Mouse (Mus musculus) right cerebral cortex, adult 18-20 months (tissue): ENCODE measurements around the gene C1s2.
"Not testable (repeated sequence)": the region's sequence is repeated elsewhere in the genome, so short reads cannot be mapped to it uniquely, and the experiment has no call there.

Source experiments
- DNase-seq: peaks from one replicate; pipeline ENCODE4 v3.0.0; 2022; ENCODE audit warnings: mixed read lengths

Gene C1s2

DNA sequence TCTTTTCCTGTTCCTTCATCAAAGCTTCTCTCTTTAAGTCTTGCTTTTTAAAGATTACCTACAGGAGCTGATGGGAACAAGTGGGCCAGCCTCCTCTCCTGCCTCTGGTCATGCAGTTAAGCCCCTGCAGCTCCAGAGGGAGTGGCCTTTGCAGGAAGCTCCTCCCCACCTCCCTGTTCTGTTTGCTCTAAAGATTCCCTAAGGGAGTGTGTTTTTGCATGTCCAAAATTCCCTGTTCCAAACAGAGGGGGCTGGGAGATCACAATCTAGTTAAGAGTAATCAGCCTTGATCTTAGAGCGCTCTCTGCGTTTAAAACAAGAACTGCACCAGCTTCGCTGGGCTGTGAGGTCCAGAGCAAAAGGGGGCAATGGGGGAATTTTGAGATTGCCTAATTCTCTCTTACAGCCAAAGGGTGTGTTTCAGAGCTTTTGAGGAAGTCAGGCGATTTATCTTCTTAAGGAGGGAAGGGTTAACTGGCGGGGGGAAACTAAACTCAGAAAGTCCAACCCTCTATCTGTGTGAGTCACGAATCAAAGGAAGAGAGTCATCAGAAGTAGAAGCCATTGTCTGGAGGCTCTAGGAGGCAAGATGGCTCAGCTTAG, 1.1 kb upstream of the C1s2 start:
- DNase-seq, result not testable (repeated sequence)

- no peak for DNase-seq
These were observed 5.1 kb downstream of the C1s2 start for GRCm38 (mm10) chr6:124630763-124631162.

GRCm38 (mm10) chr6:124626184-124626583, 9.7 kb downstream of the C1s2 start:
- DNase-seq, result not testable (repeated sequence)

DNA sequence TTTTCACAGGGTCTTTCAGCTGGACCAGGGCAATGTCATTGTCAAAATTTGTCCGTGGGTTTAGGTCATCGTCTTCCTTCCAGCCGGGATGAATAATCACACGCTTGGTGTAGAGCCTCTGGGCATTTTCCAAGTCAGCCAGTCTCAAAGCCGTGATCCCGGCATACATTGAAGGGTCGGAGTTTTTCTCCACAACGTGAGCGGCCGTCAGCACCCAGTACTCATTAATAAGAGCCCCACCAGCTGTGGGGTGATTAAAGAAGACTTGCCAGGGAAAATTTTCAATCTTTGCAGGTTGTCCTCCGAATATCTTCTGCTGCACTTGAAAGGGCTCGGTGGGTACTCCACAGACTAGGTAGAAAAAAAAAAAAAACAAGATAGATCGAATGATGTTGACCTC, 10.3 kb downstream of the C1s2 start:
- DNase-seq, result no peak

- no peak for DNase-seq
These were observed 33.9 kb downstream of the C1s2 start for GRCm38 (mm10) chr6:124602031-124602430.

- no peak for DNase-seq
These were observed 42.8 kb downstream of the C1s2 start for GRCm38 (mm10) chr6:124593121-124593520.

- DNase-seq, result no peak
These were observed 43.6 kb downstream of the C1s2 start for GRCm38 (mm10) chr6:124592186-124592700.

- no peak for DNase-seq
These were observed 47.1 kb downstream of the C1s2 start for GRCm38 (mm10) chr6:124588771-124589170.

- DNase-seq, result no peak
These were observed 49.6 kb downstream of the C1s2 start for GRCm38 (mm10) chr6:124586266-124586665.

DNA sequence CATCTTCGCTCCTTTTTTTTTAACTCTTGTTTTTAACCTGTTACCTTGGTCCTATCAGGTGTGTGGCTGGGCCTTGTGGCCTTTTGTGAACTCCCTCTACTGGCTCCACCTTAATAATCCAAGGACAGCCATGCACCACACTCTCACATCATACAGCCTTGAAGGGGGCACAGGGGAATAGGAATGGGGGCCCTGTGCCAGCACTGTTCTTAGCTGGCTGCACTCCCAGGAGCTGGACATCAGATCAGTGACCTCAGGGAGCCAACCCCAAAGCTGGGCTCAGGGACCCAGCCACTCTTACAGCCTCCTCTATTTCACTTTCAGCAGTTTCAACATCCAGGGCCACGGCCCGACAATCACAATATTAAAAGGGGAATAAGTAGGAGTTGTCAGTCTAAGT, 50.1 kb downstream of the C1s2 start:
- DNase-seq, result no peak

GRCm38 (mm10) chr6:124584935-124585334, 51.0 kb downstream of the C1s2 start:
- no peak for DNase-seq

- no peak for DNase-seq
These were observed 53.7 kb downstream of the C1s2 start for GRCm38 (mm10) chr6:124582231-124582630.

DNA sequence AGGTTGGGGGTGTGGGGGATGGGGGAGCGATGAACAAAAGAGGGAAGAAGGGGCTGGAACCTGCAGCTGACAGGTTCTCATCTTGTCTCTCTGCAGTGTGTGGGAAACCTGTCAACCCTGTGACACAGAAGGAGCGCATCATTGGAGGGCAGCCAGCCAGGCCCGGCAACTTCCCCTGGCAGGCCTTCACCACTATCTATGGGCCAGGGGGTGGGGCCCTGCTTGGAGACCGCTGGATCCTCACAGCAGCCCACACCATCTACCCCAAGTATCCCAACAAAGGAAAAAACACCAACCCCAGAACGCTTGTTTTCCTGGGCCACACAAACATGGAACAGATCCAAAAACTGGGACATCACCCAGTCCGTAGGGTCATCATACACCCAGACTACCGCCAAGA, 55.7 kb downstream of the C1s2 start:
- DNase-seq, result not testable (repeated sequence)

GRCm38 (mm10) chr6:124575155-124575678, 60.7 kb downstream of the C1s2 start:
- DNase-seq, result not testable (repeated sequence)
